Comparison of ENCODE assay signal across 27 mouse cellular contexts in the genomic region with DNA sequence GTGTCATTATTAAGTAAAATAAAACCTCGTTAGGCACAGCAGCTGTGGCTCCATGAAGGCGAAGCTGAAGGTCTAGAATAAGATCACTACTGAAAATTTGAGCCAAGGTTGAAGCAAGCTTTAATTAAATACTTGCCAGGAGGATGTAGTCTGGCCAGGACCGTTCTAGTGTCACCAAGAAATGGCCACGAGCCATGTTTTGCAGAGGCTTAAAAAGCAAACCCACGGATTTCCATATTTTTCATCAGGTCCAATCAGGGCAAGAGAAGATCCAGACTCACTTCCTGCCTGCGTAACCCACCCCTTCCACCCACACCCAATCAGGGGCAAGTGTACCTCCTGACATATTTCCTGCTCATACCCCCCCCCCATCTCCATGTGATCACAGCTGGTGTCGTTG. TPM values are rescaled to one million over a fixed set of nuclear protein-coding genes. Genes with fewer than 3 reads are reported as not detected.
"Had no signal": no experiment of that assay in that cellular context is flagged by ENCODE, and none has a peak within 500 bp of the region (broad histone marks: within the 10 kb centered on the region; RNA-seq: fewer than 3 reads in every experiment).

No protein-coding gene starts in this region.

- H3K9ac ChIP-seq: embryonic facial prominence, embryonic 12.5 days; embryonic facial prominence, embryonic 13.5 days; embryonic facial prominence, embryonic 15.5 days; forebrain, embryonic 12.5 days; forebrain, embryonic 13.5 days; forebrain, embryonic 15.5 days; forebrain, postnatal 0 days had no signal

- H3K4me3 ChIP-seq: embryonic facial prominence, embryonic 10.5 days; embryonic facial prominence, embryonic 12.5 days; embryonic facial prominence, embryonic 13.5 days; embryonic facial prominence, embryonic 15.5 days; erythroblast, embryonic 14.5 days; forebrain, embryonic 10.5 days; forebrain, embryonic 12.5 days; forebrain, embryonic 13.5 days; forebrain, embryonic 15.5 days; gastrocnemius, adult 2 months; heart, adult 2 months; heart, embryonic 10.5 days had no signal

- DNase-seq: cerebellum, adult 9-10 months; cerebellum, adult 9-11 months; cerebellum, postnatal 10 days; cerebellum, postnatal 14 days; cerebellum, postnatal 25 days; cerebellum, postnatal 36 days; embryo, embryonic 11 days; forebrain, postnatal 0 days; gastrocnemius, adult 2 months; gastrocnemius, postnatal 10 days; gastrocnemius, postnatal 14 days; gastrocnemius, postnatal 25 days; gastrocnemius, postnatal 36 days; heart, adult 18-20 months; heart, adult 2 months had no signal

- H3K4me2 ChIP-seq: embryonic facial prominence, embryonic 12.5 days; embryonic facial prominence, embryonic 13.5 days; embryonic facial prominence, embryonic 15.5 days; forebrain, embryonic 12.5 days; forebrain, embryonic 13.5 days; forebrain, embryonic 15.5 days had no signal

- H3K9me3 ChIP-seq: embryonic facial prominence, embryonic 10.5 days; embryonic facial prominence, embryonic 12.5 days; embryonic facial prominence, embryonic 13.5 days; embryonic facial prominence, embryonic 15.5 days; forebrain, embryonic 10.5 days; forebrain, embryonic 12.5 days; forebrain, embryonic 13.5 days; forebrain, embryonic 15.5 days; heart, embryonic 10.5 days had no signal

- H3K4me1 ChIP-seq: embryonic facial prominence, embryonic 10.5 days; embryonic facial prominence, embryonic 12.5 days; embryonic facial prominence, embryonic 13.5 days; embryonic facial prominence, embryonic 15.5 days; forebrain, embryonic 10.5 days; forebrain, embryonic 12.5 days; forebrain, embryonic 13.5 days; forebrain, embryonic 15.5 days; heart, embryonic 10.5 days had no signal

- H3K27me3 ChIP-seq: embryonic facial prominence, embryonic 12.5 days; embryonic facial prominence, embryonic 13.5 days; embryonic facial prominence, embryonic 15.5 days; forebrain, embryonic 12.5 days; forebrain, embryonic 13.5 days; forebrain, embryonic 15.5 days had no signal

- H3K36me3 ChIP-seq: embryonic facial prominence, embryonic 10.5 days; embryonic facial prominence, embryonic 12.5 days; embryonic facial prominence, embryonic 13.5 days; embryonic facial prominence, embryonic 15.5 days; forebrain, embryonic 10.5 days; forebrain, embryonic 12.5 days; forebrain, embryonic 15.5 days; heart, embryonic 10.5 days had no signal

- ATAC-seq: forebrain, embryonic 13.5 days; forebrain, embryonic 14.5 days; forebrain, embryonic 15.5 days; forebrain, embryonic 16.5 days; forebrain, postnatal 0 days had no signal

- H3K27ac ChIP-seq: embryonic facial prominence, embryonic 10.5 days; embryonic facial prominence, embryonic 12.5 days; embryonic facial prominence, embryonic 13.5 days; embryonic facial prominence, embryonic 15.5 days; forebrain, embryonic 10.5 days; forebrain, embryonic 12.5 days; forebrain, embryonic 13.5 days; forebrain, embryonic 15.5 days; gastrocnemius, adult 2 months; heart, adult 2 months; heart, embryonic 10.5 days had no signal

RNA-seq across cellular contexts. Expression of a gene that starts 1.1 kb away (rescaled TPM):
- polyA plus RNA-seq: erythroblast, embryonic 14.5 days had no signal
